Mouse (Mus musculus): Measurements from ENCODE around the gene Tgif2lx1. TPM values are rescaled to one million over a fixed set of nuclear protein-coding genes. Genes with fewer than 3 reads are reported as not detected.
"Not testable (repeated sequence)": the region's sequence is repeated elsewhere in the genome, so short reads cannot be mapped to it uniquely, and the experiment has no call there.

Gene Tgif2lx1
- polyA plus RNA-seq (2012; rRNA removed) = not detected in 2 replicates

- no CpG with 5 or more reads among the region's 5 CpGs for WGBS
- H3K4me1 ChIP-seq (ENCODE audit: control insufficient read depth, insufficient read depth, low read length); DNase-seq; H3K4me3 ChIP-seq (replicated peaks; ENCODE audit: extremely low read depth, low read depth, low read length): not testable (repeated sequence)
These were observed at the start of gene Tgif2lx1 for GRCm38 (mm10) chrX:118480637-118481036. Gene Tgif2lx1 (minus strand): TSS chrX:118480737.

Other genes with a start within 250 kb of the Tgif2lx1 start
- gene Tgif2lx2, start 53.5 kb downstream of the Tgif2lx1 start, polyA plus RNA-seq (2012; rRNA removed) = not detected in 2 replicates

Data from lung, adult 2 months (tissue).